Mouse (Mus musculus) small intestine, adult 2 months (tissue): ENCODE results near the gene Robo2. TPM values are rescaled to one million over a fixed set of nuclear protein-coding genes. Genes with fewer than 3 reads are reported as not detected.
"Not testable (repeated sequence)": the region's sequence is repeated elsewhere in the genome, so short reads cannot be mapped to it uniquely, and the experiment has no call there.

Experiments used
- H3K27ac ChIP-seq: fragments of 200-500 bp; 2 replicates; pipeline ENCODE4 v1.5.1; 2012; ENCODE audit warnings: low read depth, low read length, control low read depth, inconsistent platforms; ENCODE audit not compliant: insufficient read depth
- H3K27me3 ChIP-seq: fragments of 200-500 bp; 2 replicates; pipeline ENCODE4 v1.6.1; 2012; ENCODE audit warnings: mild to moderate bottlenecking, moderate library complexity, low read length, inconsistent platforms; ENCODE audit not compliant: control insufficient read depth, insufficient read depth
- H3K36me3 ChIP-seq: fragments of 200-500 bp; 2 replicates; pipeline ENCODE4 v1.6.1; 2012; ENCODE audit warnings: mild to moderate bottlenecking, low read length, control low read depth, inconsistent platforms; ENCODE audit not compliant: control insufficient read depth, insufficient read depth
- H3K4me1 ChIP-seq: fragments of 200-500 bp; 2 replicates; pipeline ENCODE4 v1.6.1; 2012; ENCODE audit warnings: low read length, inconsistent platforms, mixed read lengths; ENCODE audit not compliant: control insufficient read depth, insufficient read depth, insufficient read length
- H3K4me3 ChIP-seq: fragments of 200-500 bp; 2 replicates; pipeline ENCODE4 v1.5.1; 2012; ENCODE audit warnings: low read depth, mild to moderate bottlenecking, control low read depth, inconsistent platforms, low read length, moderate library complexity
- CTCF ChIP-seq: fragments of 200-500 bp; IDR thresholded peaks from 2 replicates; pipeline ENCODE4 v1.5.1; 2012; ENCODE audit warnings: low read depth, mild to moderate bottlenecking, control low read depth, inconsistent platforms, low read length, moderate library complexity, mixed read lengths; ENCODE audit not compliant: insufficient replicate concordance, insufficient read length; ENCODE audit errors: extremely low read depth
- POLR2A ChIP-seq: fragments of 200-500 bp; IDR thresholded peaks from 2 replicates; pipeline ENCODE4 v1.6.1; 2012; ENCODE audit warnings: low read depth, mild to moderate bottlenecking, control low read depth, inconsistent platforms, low read length, moderate library complexity
- WGBS: fragments of 180-500 bp; shearing (Covaris S2); methylation state at CpG from one replicate; pipeline ENCODE4 v1.1.7; 2018; 5-methylcytosine and 5-hydroxymethylcytosine counted together
- polyA plus RNA-seq: library from polyadenylated mRNA; depleted of rRNA; stranded (reverse); fragments of >200 nt; gene quantifications from 2 replicates; pipeline ENCODE4 v1.2.3, GENCODE M21; 2012

Robo2 gene
- polyA plus RNA-seq, 1 experiment: 1.9 TPM

- Histone ChIP-seq H3K4me3 (no peak overlapping the region), H3K36me3 (no peaks in the 10 kb centered on the region), H3K4me1 (no peaks in the 10 kb centered on the region), H3K27me3 (no peaks in the 10 kb centered on the region), H3K27ac (no peak overlapping the region)
- TF ChIP-seq CTCF (no peak), POLR2A (no peak)
- 84% methylated on average over 5 of the region's 5 CpGs for WGBS
Measured at GRCm38 (mm10) chr16:74128443-74128983, 283.1 kb downstream of the Robo2 start.

DNA sequence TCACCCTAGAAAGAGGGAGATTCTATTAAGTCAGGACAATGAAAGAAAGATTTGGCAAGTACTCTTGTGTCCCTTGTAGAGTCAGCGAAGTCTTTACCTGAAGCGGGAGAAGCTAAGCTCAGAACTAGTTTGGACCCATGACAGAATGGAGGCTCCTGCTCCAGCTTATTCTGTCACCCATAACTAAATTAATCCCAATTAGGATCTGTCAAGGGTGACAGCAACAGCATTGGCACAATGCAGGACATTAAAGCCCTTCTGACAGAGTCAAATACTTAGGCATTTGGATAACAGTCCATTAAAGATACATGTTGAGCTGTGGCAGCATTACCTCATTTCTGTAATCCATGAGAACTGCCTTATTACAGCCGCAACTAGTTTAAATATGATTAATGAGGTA, 298.5 kb downstream of the Robo2 start:
- H3K36me3 ChIP-seq: no peaks in the 10 kb centered on the region
- 95% methylated on average over 3 of the region's 3 CpGs for WGBS
- no peaks in the 10 kb centered on the region for H3K4me1 ChIP-seq
- no peaks in the 10 kb centered on the region for H3K27me3 ChIP-seq
- TF ChIP-seq CTCF (no peak), POLR2A (no peak)
- no peak overlapping the region for H3K27ac ChIP-seq
- H3K4me3 ChIP-seq: no peak overlapping the region

- WGBS: 80% methylated on average over 4 of the region's 4 CpGs
- Histone ChIP-seq H3K27ac (no peak overlapping the region), H3K27me3 (no peaks in the 10 kb centered on the region), H3K4me1 (no peaks in the 10 kb centered on the region), H3K4me3 (no peak overlapping the region), H3K36me3 (no peaks in the 10 kb centered on the region)
- TF ChIP-seq POLR2A (no peak), CTCF (no peak)
Measured at GRCm38 (mm10) chr16:74111101-74111500, 300.5 kb downstream of the Robo2 start.

DNA sequence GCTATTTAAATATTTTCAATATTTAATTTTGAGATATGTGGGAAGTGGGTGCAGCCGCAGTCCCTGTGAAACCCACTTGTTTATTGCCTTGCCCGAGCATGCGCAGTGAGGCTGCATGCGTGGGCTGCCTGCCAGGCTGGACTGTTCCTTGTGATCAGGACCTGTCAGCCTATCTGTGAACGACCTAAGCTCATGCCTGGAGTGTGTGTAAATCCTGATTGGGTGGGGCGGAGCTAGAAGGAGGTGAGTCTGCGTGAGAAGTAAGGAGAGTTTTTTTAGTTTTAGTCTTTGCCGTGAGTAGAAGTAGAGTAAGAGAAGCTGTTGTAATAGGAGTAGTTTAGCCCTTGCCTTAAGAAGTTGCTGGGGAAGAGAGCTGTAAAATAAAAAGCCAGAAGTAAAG, 307.2 kb downstream of the Robo2 start:
- not testable (repeated sequence) for H3K4me3 ChIP-seq, H3K27me3 ChIP-seq, H3K4me1 ChIP-seq, H3K27ac ChIP-seq, H3K36me3 ChIP-seq
- WGBS: 72% methylated on average over 8 of the region's 8 CpGs

- H3K27me3 ChIP-seq: no peaks in the 10 kb centered on the region
- WGBS: 67% methylated on average over 7 of the region's 7 CpGs
- no peak overlapping the region for H3K27ac ChIP-seq
- no peaks in the 10 kb centered on the region for H3K4me1 ChIP-seq
- H3K4me3 ChIP-seq: no peak overlapping the region
- no peaks in the 10 kb centered on the region for H3K36me3 ChIP-seq
- TF ChIP-seq POLR2A (no peak), CTCF (no peak)
Measured at GRCm38 (mm10) chr16:74092997-74093801, 318.4 kb downstream of the Robo2 start.

GRCm38 (mm10) chr16:74089951-74090350, 321.7 kb downstream of the Robo2 start:
- H3K4me1 ChIP-seq: no peaks in the 10 kb centered on the region
- TF ChIP-seq CTCF (no peak), POLR2A (no peak)
- H3K27me3 ChIP-seq: no peaks in the 10 kb centered on the region
- 55% methylated on average over 1 of the region's 1 CpGs for WGBS
- no peak overlapping the region for H3K4me3 ChIP-seq
- no peaks in the 10 kb centered on the region for H3K36me3 ChIP-seq
- no peak overlapping the region for H3K27ac ChIP-seq

- Histone ChIP-seq H3K4me1 (no peaks in the 10 kb centered on the region), H3K27ac (no peak overlapping the region), H3K27me3 (no peaks in the 10 kb centered on the region), H3K36me3 (no peaks in the 10 kb centered on the region), H3K4me3 (no peak overlapping the region)
- no peak for TF ChIP-seq POLR2A
- TF ChIP-seq CTCF: no peak
- WGBS: 92% methylated on average over 2 of the region's 2 CpGs
Measured at GRCm38 (mm10) chr16:74084188-74084587, 327.4 kb downstream of the Robo2 start.
